Mouse (Mus musculus): ENCODE measurements at regions not wholly inside any gene's neighbourhood (a gene's known extent, or its start where the extent isn't known, plus 50 kb on each side); places are given as distances from the start of the nearest gene placed in this dataset.
"Not testable (repeated sequence)": the region's sequence is repeated elsewhere in the genome, so short reads cannot be mapped to it uniquely, and the experiment has no call there.

GRCm38 (mm10) chr1:113932492-113932891 is 1752.1 kb upstream of the Cntnap5a start:
- Histone ChIP-seq H3K36me3 (ENCODE audit: control insufficient read depth, insufficient read depth, low read length) (no peaks in the 10 kb centered on the region), H3K9ac (ENCODE audit: low read depth, low read length) (no peak overlapping the region), H3K27me3 (ENCODE audit: control insufficient read depth, insufficient read depth, low read depth, low read length) (no peaks in the 10 kb centered on the region), H3K27ac (ENCODE audit: low read length) (no peak overlapping the region), H3K9me3 (replicated peaks; ENCODE audit: control insufficient read depth, low read length, poor library complexity, severe bottlenecking) (no peaks in the 10 kb centered on the region), H3K4me3 (ENCODE audit: low read depth, low read length) (no peak overlapping the region), H3K4me2 (ENCODE audit: low read length) (no peak overlapping the region), H3K4me1 (ENCODE audit: control insufficient read depth, insufficient read depth, low read length) (no peaks in the 10 kb centered on the region)
- ATAC-seq, result no peak
- WGBS, result 70% methylated on average over 3 of the region's 3 CpGs

GRCm38 (mm10) chr1:113958016-113958751 is 1726.4 kb upstream of the Cntnap5a start:
- WGBS, result 78% methylated on average over 6 of the region's 6 CpGs

GRCm38 (mm10) chr1:113959267-113959666 is 1725.3 kb upstream of the Cntnap5a start:
- not testable (repeated sequence) for H3K27ac ChIP-seq (ENCODE audit: low read length); H3K9me3 ChIP-seq (replicated peaks; ENCODE audit: control insufficient read depth, low read length, poor library complexity, severe bottlenecking); ATAC-seq; H3K9ac ChIP-seq (ENCODE audit: low read depth, low read length); H3K4me3 ChIP-seq (ENCODE audit: low read depth, low read length); H3K27me3 ChIP-seq (ENCODE audit: control insufficient read depth, insufficient read depth, low read depth, low read length); H3K4me2 ChIP-seq (ENCODE audit: low read length); H3K36me3 ChIP-seq (ENCODE audit: control insufficient read depth, insufficient read depth, low read length); H3K4me1 ChIP-seq (ENCODE audit: control insufficient read depth, insufficient read depth, low read length)
- WGBS, result 56% methylated on average over 1 of the region's 1 CpGs

More at GRCm38 (mm10) chr1:113958016-113958751, 1726.4 kb upstream of the Cntnap5a start:
- no peaks in the 10 kb centered on the region for H3K27me3 ChIP-seq (ENCODE audit: control insufficient read depth, insufficient read depth, low read depth, low read length)
- no peak overlapping the region for H3K27ac ChIP-seq (ENCODE audit: low read length)
- H3K36me3 ChIP-seq (ENCODE audit: control insufficient read depth, insufficient read depth, low read length), result no peaks in the 10 kb centered on the region
- no peaks in the 10 kb centered on the region for H3K9me3 ChIP-seq (replicated peaks; ENCODE audit: control insufficient read depth, low read length, poor library complexity, severe bottlenecking)
- H3K4me3 ChIP-seq (ENCODE audit: low read depth, low read length), result no peak overlapping the region
- no peak overlapping the region for H3K4me2 ChIP-seq (ENCODE audit: low read length)
- no peak for ATAC-seq
- no peak overlapping the region for H3K9ac ChIP-seq (ENCODE audit: low read depth, low read length)
- H3K4me1 ChIP-seq (ENCODE audit: control insufficient read depth, insufficient read depth, low read length), result no peaks in the 10 kb centered on the region

GRCm38 (mm10) chr1:113963931-113964330 is 1720.6 kb upstream of the Cntnap5a start:
- not testable (repeated sequence) for ATAC-seq

GRCm38 (mm10) chr1:113964431-113964830 is 1720.1 kb upstream of the Cntnap5a start:
- H3K4me2 ChIP-seq (ENCODE audit: low read length), result no peak overlapping the region
- no peak overlapping the region for H3K4me3 ChIP-seq (ENCODE audit: low read depth, low read length)
- no peaks in the 10 kb centered on the region for H3K36me3 ChIP-seq (ENCODE audit: control insufficient read depth, insufficient read depth, low read length)
- H3K9me3 ChIP-seq (replicated peaks; ENCODE audit: control insufficient read depth, low read length, poor library complexity, severe bottlenecking), result no peaks in the 10 kb centered on the region
- H3K4me1 ChIP-seq (ENCODE audit: control insufficient read depth, insufficient read depth, low read length), result no peaks in the 10 kb centered on the region
- H3K27ac ChIP-seq (ENCODE audit: low read length), result no peak overlapping the region
- no peak overlapping the region for H3K9ac ChIP-seq (ENCODE audit: low read depth, low read length)
- H3K27me3 ChIP-seq (ENCODE audit: control insufficient read depth, insufficient read depth, low read depth, low read length), result no peaks in the 10 kb centered on the region
- WGBS, result 65% methylated on average over 2 of the region's 2 CpGs
- no peak for ATAC-seq

More at GRCm38 (mm10) chr1:113963931-113964330, 1720.6 kb upstream of the Cntnap5a start:
- H3K27me3 ChIP-seq (ENCODE audit: control insufficient read depth, insufficient read depth, low read depth, low read length); H3K4me1 ChIP-seq (ENCODE audit: control insufficient read depth, insufficient read depth, low read length); H3K4me2 ChIP-seq (ENCODE audit: low read length); H3K36me3 ChIP-seq (ENCODE audit: control insufficient read depth, insufficient read depth, low read length); H3K4me3 ChIP-seq (ENCODE audit: low read depth, low read length); H3K9me3 ChIP-seq (replicated peaks; ENCODE audit: control insufficient read depth, low read length, poor library complexity, severe bottlenecking); H3K27ac ChIP-seq (ENCODE audit: low read length); H3K9ac ChIP-seq (ENCODE audit: low read depth, low read length): not testable (repeated sequence)
- WGBS, result 45% methylated on average over 2 of the region's 2 CpGs

- Histone ChIP-seq H3K4me1 (ENCODE audit: control insufficient read depth, insufficient read depth, low read length) (no peaks in the 10 kb centered on the region), H3K27ac (ENCODE audit: low read length) (no peak overlapping the region), H3K36me3 (ENCODE audit: control insufficient read depth, insufficient read depth, low read length) (no peaks in the 10 kb centered on the region), H3K9me3 (replicated peaks; ENCODE audit: control insufficient read depth, low read length, poor library complexity, severe bottlenecking) (no peaks in the 10 kb centered on the region), H3K9ac (ENCODE audit: low read depth, low read length) (no peak overlapping the region), H3K4me2 (ENCODE audit: low read length) (no peak overlapping the region), H3K4me3 (ENCODE audit: low read depth, low read length) (no peak overlapping the region), H3K27me3 (ENCODE audit: control insufficient read depth, insufficient read depth, low read depth, low read length) (no peaks in the 10 kb centered on the region)
- ATAC-seq, result no peak
- 79% methylated on average over 1 of the region's 1 CpGs for WGBS
These were observed 1713.9 kb upstream of the Cntnap5a start for GRCm38 (mm10) chr1:113970617-113971016.

GRCm38 (mm10) chr1:113980111-113980510 is 1704.4 kb upstream of the Cntnap5a start:
- Histone ChIP-seq H3K9me3 (replicated peaks; ENCODE audit: control insufficient read depth, low read length, poor library complexity, severe bottlenecking) (no peaks in the 10 kb centered on the region), H3K27me3 (ENCODE audit: control insufficient read depth, insufficient read depth, low read depth, low read length) (no peaks in the 10 kb centered on the region)
- ATAC-seq, result no peak

GRCm38 (mm10) chr1:113989676-113990296 is 1694.8 kb upstream of the Cntnap5a start:
- whole genome bisulfite sequencing, result 58% methylated on average over 6 of the region's 6 CpGs
- H3K9ac ChIP-seq (ENCODE audit: low read depth, low read length), result no peak overlapping the region
- ATAC-seq, result peak; percentile 51
- no peak overlapping the region for H3K4me3 ChIP-seq (ENCODE audit: low read depth, low read length)
- no peaks in the 10 kb centered on the region for H3K27me3 ChIP-seq (ENCODE audit: control insufficient read depth, insufficient read depth, low read depth, low read length)
- H3K36me3 ChIP-seq (ENCODE audit: control insufficient read depth, insufficient read depth, low read length), result no peaks in the 10 kb centered on the region
- H3K4me2 ChIP-seq (ENCODE audit: low read length), result no peak overlapping the region
- H3K9me3 ChIP-seq (replicated peaks; ENCODE audit: control insufficient read depth, low read length, poor library complexity, severe bottlenecking), result no peaks in the 10 kb centered on the region
- H3K4me1 ChIP-seq (ENCODE audit: control insufficient read depth, insufficient read depth, low read length), result no peaks in the 10 kb centered on the region
- H3K27ac ChIP-seq (ENCODE audit: low read length), result no peak overlapping the region

More at GRCm38 (mm10) chr1:113980111-113980510, 1704.4 kb upstream of the Cntnap5a start:
- Histone ChIP-seq H3K4me1 (ENCODE audit: control insufficient read depth, insufficient read depth, low read length) (no peaks in the 10 kb centered on the region), H3K4me2 (ENCODE audit: low read length) (no peak overlapping the region), H3K4me3 (ENCODE audit: low read depth, low read length) (no peak overlapping the region), H3K27ac (ENCODE audit: low read length) (no peak overlapping the region), H3K36me3 (ENCODE audit: control insufficient read depth, insufficient read depth, low read length) (no peaks in the 10 kb centered on the region), H3K9ac (ENCODE audit: low read depth, low read length) (no peak overlapping the region)

GRCm38 (mm10) chr1:113992488-113992887 is 1692.1 kb upstream of the Cntnap5a start:
- 77% methylated on average over 2 of the region's 2 CpGs for WGBS
- H3K36me3 ChIP-seq (ENCODE audit: control insufficient read depth, insufficient read depth, low read length), result no peaks in the 10 kb centered on the region
- no peaks in the 10 kb centered on the region for H3K4me1 ChIP-seq (ENCODE audit: control insufficient read depth, insufficient read depth, low read length)
- H3K4me3 ChIP-seq (ENCODE audit: low read depth, low read length), result no peak overlapping the region
- no peak overlapping the region for H3K9ac ChIP-seq (ENCODE audit: low read depth, low read length)
- H3K27ac ChIP-seq (ENCODE audit: low read length), result no peak overlapping the region
- H3K27me3 ChIP-seq (ENCODE audit: control insufficient read depth, insufficient read depth, low read depth, low read length), result no peaks in the 10 kb centered on the region
- no peak for ATAC-seq
- no peak overlapping the region for H3K4me2 ChIP-seq (ENCODE audit: low read length)
- H3K9me3 ChIP-seq (replicated peaks; ENCODE audit: control insufficient read depth, low read length, poor library complexity, severe bottlenecking), result no peaks in the 10 kb centered on the region

Data from midbrain, embryonic 16.5 days (tissue).